Mouse (Mus musculus) embryonic fibroblast, embryonic 13.5 days (primary cell): ENCODE results near the gene Xpo4. TPM values are rescaled to one million over a fixed set of nuclear protein-coding genes. Genes with fewer than 3 reads are reported as not detected.
"Not testable (repeated sequence)": the region's sequence is repeated elsewhere in the genome, so short reads cannot be mapped to it uniquely, and the experiment has no call there.

ENCODE experiments used
- H3K27ac ChIP-seq: 2 replicates; pipeline ENCODE4 v1.5.1; 2012; ENCODE audit warnings: low read length, control low read depth, inconsistent platforms; ENCODE audit not compliant: insufficient read depth
- H3K4me1 ChIP-seq: 2 replicates; pipeline ENCODE4 v1.6.1; 2011; ENCODE audit warnings: low read length; ENCODE audit not compliant: control insufficient read depth, insufficient read depth
- H3K4me3 ChIP-seq: 2 replicates; pipeline ENCODE4 v1.5.1; 2011; ENCODE audit warnings: mild to moderate bottlenecking, control low read depth, low read length; ENCODE audit not compliant: insufficient read depth
- CTCF ChIP-seq: IDR thresholded peaks from 2 replicates; pipeline ENCODE4 v1.5.1; 2011; ENCODE audit warnings: mild to moderate bottlenecking, control low read depth, low read length, moderate library complexity, borderline replicate concordance; ENCODE audit not compliant: insufficient read depth
- POLR2A ChIP-seq: IDR thresholded peaks from 2 replicates; pipeline ENCODE4 v1.6.1; 2011; ENCODE audit warnings: low read depth, mild to moderate bottlenecking, control low read depth, low read length, moderate library complexity
- polyA plus RNA-seq: library from polyadenylated mRNA; stranded (reverse); fragments of >200 nt; gene quantifications from 2 replicates; pipeline ENCODE4 v1.2.4, GENCODE M21; 2011; ENCODE audit warnings: low read depth; ENCODE audit not compliant: missing spikeins, insufficient read length

Xpo4 gene
- polyA plus RNA-seq, 1 experiment: 29.5 TPM

GRCm38 (mm10) chr14:57687441-57687840 lies 22.2 kb upstream of the Xpo4 start:
- TF ChIP-seq CTCF: no peak
- Histone ChIP-seq H3K4me3 (no peak overlapping the region), H3K27ac (no peak overlapping the region), H3K4me1 (no peaks in the 10 kb centered on the region)

DNA sequence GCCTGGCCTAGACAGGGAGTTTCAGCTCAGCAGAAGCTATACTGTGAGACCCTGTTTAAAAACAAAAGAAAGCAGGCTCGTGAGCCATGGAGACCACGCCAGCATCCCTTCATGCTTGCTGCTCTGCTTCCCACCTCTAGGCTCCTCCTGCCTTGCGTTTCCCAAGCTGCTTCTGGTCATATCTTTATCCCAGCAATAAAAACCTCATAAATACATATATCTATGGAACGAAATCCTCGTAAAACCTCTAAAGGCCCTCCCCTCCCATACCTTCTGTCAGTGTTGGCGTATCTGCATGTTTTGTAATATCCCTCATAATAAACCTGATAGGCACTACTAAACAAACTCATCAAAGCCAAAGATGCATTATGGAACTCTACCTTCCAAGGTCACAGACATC lies 21.4 kb upstream of the Xpo4 start:
- TF ChIP-seq CTCF: no peak
- TF ChIP-seq POLR2A: no peak
- H3K4me3 ChIP-seq: no peak overlapping the region
- no peaks in the 10 kb centered on the region for H3K4me1 ChIP-seq
- no peak overlapping the region for H3K27ac ChIP-seq

GRCm38 (mm10) chr14:57684579-57684978 lies 19.3 kb upstream of the Xpo4 start:
- TF ChIP-seq POLR2A (no peak), CTCF (peak; percentile 49; the same call in 1 of the 2 replicates)
- no peak overlapping the region for H3K27ac ChIP-seq
- no peak overlapping the region for H3K4me3 ChIP-seq
- H3K4me1 ChIP-seq: no peaks in the 10 kb centered on the region

GRCm38 (mm10) chr14:57682751-57683150 lies 17.5 kb upstream of the Xpo4 start:
- H3K4me3 ChIP-seq: no peak overlapping the region
- TF ChIP-seq CTCF (no peak), POLR2A (no peak)
- H3K4me1 ChIP-seq: no peaks in the 10 kb centered on the region
- H3K27ac ChIP-seq: no peak overlapping the region

GRCm38 (mm10) chr14:57679958-57680535 lies 14.8 kb upstream of the Xpo4 start:
- TF ChIP-seq CTCF (peak; percentile 25; the same call in 1 of the 2 replicates), POLR2A (no peak)
- H3K4me3 ChIP-seq: no peak overlapping the region
- no peaks in the 10 kb centered on the region; the same call in 1 of the 2 replicates for H3K4me1 ChIP-seq
- no peak overlapping the region for H3K27ac ChIP-seq

GRCm38 (mm10) chr14:57679523-57679922 lies 14.3 kb upstream of the Xpo4 start:
- TF ChIP-seq POLR2A: no peak
- TF ChIP-seq CTCF: no peak
- H3K4me3 ChIP-seq: no peak overlapping the region

DNA sequence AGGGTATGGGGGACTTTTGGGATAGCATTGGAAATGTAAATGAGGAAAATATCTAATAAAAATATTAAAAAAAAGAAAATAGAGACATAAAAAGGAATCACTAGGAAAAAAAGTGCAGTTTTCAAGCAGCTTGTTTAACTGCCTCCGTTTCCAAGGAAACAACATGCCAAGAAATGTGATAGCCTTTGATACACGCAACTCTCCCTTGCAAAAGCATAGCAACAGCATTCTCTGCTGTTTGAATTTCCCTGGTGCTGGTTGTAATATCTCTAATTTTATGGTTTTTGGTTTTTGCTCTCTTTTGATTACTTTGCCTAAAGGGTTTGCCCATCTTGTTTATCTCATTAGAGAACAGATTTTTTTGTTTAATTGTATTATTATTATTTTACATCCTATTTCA lies 10.3 kb upstream of the Xpo4 start:
- Histone ChIP-seq H3K27ac (no peak overlapping the region), H3K4me1 (no peaks in the 10 kb centered on the region; the same call in 1 of the 2 replicates), H3K4me3 (no peak overlapping the region)
- no peak for TF ChIP-seq POLR2A
- no peak for TF ChIP-seq CTCF

More at GRCm38 (mm10) chr14:57679523-57679922, 14.3 kb upstream of the Xpo4 start:
- H3K27ac ChIP-seq: no peak overlapping the region
- H3K4me1 ChIP-seq: no peaks in the 10 kb centered on the region; the same call in 1 of the 2 replicates

DNA sequence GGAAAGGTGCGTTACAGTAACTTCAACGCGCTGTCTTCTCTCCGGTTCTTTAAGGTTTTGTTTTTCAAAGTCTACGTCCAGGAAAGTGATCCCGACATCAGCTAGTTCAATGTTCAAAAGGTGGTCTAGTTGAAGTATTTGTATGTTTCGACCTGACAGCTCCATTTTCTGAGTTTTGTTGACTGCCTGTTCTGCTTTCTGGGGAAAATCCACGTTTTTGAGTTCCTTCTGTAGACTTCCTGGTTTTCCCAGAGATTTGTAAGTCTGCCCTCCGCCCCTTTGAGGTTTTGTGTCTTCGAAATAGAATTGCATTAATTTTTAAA lies 359 bp upstream of the Xpo4 start:
- Histone ChIP-seq H3K4me3 (peak overlapping the region; percentile 77), H3K4me1 (no peaks in the 10 kb centered on the region), H3K27ac (peak overlapping the region; percentile 76)
- TF ChIP-seq POLR2A: no peak
- no peak for TF ChIP-seq CTCF

DNA sequence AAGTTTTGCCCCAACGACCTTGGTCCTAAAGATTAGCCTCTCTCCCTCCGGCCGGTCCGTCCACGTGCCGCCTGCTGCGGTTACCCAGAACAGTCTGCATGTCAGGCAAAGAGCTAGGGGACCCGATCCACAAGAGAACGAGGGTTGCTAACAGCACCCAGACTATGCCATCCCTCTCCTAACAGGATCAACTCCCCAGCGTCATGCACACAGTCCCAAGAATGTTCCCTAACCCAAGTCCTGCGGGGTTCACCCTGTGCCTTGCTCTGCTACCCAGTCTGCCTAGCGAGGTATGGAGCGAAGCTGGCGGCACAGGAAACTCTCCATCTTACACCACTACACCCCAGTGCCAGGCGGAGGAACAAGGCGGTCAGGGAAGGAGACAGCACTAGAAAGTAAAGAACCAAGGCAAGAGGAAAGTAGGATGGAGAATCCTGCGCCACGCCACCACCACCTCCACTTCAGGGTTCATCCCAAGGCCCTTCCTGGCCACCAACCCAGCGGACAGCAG lies 864 bp downstream of the Xpo4 start:
- TF ChIP-seq CTCF (no peak), POLR2A (no peak; the same call in 1 of the 2 replicates)
- peak overlapping the region; percentile 77 for H3K4me3 ChIP-seq
- H3K27ac ChIP-seq: peak overlapping the region; percentile 76
- no peaks in the 10 kb centered on the region for H3K4me1 ChIP-seq

DNA sequence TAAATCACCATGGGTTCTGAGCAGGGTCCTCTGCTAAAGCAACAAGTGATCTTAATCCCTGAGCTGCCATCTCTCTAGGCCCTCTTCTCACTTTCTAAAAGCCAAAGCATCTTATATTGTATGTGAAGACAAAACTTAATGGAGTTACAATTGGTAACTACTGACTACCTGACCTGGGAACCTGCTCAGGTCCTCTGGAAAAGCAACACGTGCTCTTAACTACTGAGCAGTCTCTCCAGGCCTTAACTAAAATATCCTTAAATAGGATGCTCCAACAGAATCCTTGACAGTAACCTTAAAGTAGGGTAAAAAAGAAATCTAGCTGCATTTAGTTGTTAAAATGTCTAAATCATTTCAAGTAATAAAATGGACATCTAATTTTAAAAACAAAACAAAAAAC lies 1.6 kb downstream of the Xpo4 start:
- H3K27ac ChIP-seq: no peak overlapping the region
- peak overlapping the region; percentile 77 for H3K4me3 ChIP-seq
- H3K4me1 ChIP-seq: no peaks in the 10 kb centered on the region
- TF ChIP-seq POLR2A (no peak), CTCF (no peak)

DNA sequence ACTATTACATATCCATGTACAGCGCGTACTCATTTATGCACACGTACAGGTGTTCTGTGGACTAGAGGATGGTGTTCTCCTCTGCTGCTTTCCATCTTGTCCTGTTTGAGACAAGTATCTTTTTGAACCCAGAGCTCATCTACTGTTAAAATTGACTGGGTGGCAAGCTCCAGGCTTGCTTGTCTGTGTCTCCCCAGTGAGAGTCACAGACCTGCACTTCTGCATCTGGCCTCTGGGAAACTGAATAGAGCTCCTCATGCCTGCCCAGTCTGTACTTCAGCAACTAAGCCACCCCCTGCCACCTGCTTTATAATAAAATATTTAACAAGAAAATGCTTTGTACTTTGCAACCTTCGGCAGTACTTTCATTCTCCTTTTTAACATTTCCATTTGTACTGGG lies 6.9 kb downstream of the Xpo4 start:
- no peak for TF ChIP-seq POLR2A
- Histone ChIP-seq H3K4me1 (no peaks in the 10 kb centered on the region), H3K27ac (no peak overlapping the region), H3K4me3 (no peak overlapping the region)

- H3K4me3 ChIP-seq: no peak overlapping the region
- H3K4me1 ChIP-seq: no peaks in the 10 kb centered on the region
- no peak for TF ChIP-seq POLR2A
- no peak for TF ChIP-seq CTCF
- no peak overlapping the region for H3K27ac ChIP-seq
Observed at GRCm38 (mm10) chr14:57657500-57657899, 7.7 kb downstream of the Xpo4 start.

DNA sequence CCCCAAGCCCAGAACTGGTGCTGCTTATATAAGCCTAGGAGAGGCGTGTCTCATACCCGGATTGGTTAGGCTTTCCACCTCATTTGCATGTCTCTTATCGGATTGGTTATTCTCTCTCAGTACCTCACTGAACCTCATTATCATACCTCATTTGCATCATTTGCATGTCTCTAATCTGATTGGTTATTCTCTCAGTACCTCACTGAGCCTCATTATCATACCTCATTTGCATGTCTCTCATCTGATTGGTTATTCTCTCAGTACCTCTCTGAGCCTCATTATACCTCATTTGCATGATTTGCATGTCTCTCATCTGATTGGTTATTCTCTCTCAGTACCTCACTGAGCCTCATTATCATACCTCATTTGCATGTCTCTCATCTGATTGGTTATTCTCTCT lies 8.7 kb downstream of the Xpo4 start:
- not testable (repeated sequence) for H3K4me3 ChIP-seq, H3K4me1 ChIP-seq, H3K27ac ChIP-seq
